Comparison of ENCODE assay signal across 11 mouse cellular contexts in the genomic region with DNA sequence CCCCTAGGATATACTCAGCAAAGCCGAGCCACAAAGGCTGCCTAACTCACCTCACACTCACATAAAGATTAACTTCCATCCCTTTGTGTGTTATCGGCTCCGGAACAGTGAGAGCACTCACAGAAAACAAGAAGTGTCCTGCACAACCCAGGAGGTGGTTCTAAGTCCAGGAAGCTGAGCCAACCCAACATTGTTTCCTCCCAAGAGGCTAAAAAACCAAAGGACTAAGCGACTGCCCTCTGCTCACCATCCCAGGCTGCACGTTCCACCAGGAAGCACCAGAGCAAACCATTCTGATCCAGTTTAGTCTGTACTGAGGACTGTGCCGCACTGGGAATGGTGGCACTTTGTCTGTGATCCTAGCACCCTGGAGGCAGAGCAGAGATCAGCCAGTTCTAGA. TPM values are rescaled to one million over a fixed set of nuclear protein-coding genes. Genes with fewer than 3 reads are reported as not detected.
A peak's percentile ranks its signal among the peaks of the same experiment; 100 is the strongest.
DNase-seq lines count a peak whose midpoint lies in the region; TF ChIP-seq lines count a peak whose summit lies in the region.
"Had no signal": no experiment of that assay in that cellular context is flagged by ENCODE, and none has a peak within 500 bp of the region (broad histone marks: within the 10 kb centered on the region; RNA-seq: fewer than 3 reads in every experiment).

No protein-coding gene starts in this region.

- DNase-seq in heart, embryonic 10.5 days (ENCODE audit: low spot score) = no peak
- no peak for DNase-seq in heart, adult 8-10 months (ENCODE audit: low spot score)
- DNase-seq in left cerebral cortex, adult 2 months (ENCODE audit: extremely low spot score in 1 of 2, low spot score in 2 of 2) = no peak
- no peak for DNase-seq in left cerebral cortex, adult 9 months (ENCODE audit: low spot score in 2 of 2)
- DNase-seq in kidney, postnatal 14 days = peak; percentile 32
- DNase-seq in spleen, postnatal 14 days (ENCODE audit: low spot score in 2 of 2) = no peak
- no peak for DNase-seq in urinary bladder, adult 2 months (ENCODE audit: low spot score)
- DNase-seq: B cell, adult 2 months; cerebellum, postnatal 36 days had no signal

- TF ChIP-seq CTCF in left cerebral cortex, adult 2 months (IDR thresholded peaks at IDR 0.05) = no peak
- no peak for TF ChIP-seq CTCF in olfactory bulb, adult 2 months (IDR thresholded peaks at IDR 0.05; ENCODE audit: insufficient read depth, low read depth, low read length)

- H3K9me3 ChIP-seq in heart, embryonic 10.5 days = no peaks in the 10 kb centered on the region
- H3K9me3 ChIP-seq: liver, embryonic 15.5 days had no signal

- TF ChIP-seq POLR2A in olfactory bulb, adult 2 months (IDR thresholded peaks at IDR 0.05; ENCODE audit: insufficient read depth, low read depth, low read length) = no peak

- intact Hi-C loops in left cerebral cortex, adult 2 months (cut with DNase I) = loop anchor here (5.0 kb wide), 1 partner anchor 33 kb away; no protein-coding TSS in a partner anchor

- H3K27ac ChIP-seq in heart, embryonic 10.5 days = peak overlapping the region; percentile 69
- no peak overlapping the region for H3K27ac ChIP-seq in left cerebral cortex, adult 2 months
- no peak overlapping the region for H3K27ac ChIP-seq in olfactory bulb, adult 2 months (ENCODE audit: insufficient read depth, low read depth, low read length)
- H3K27ac ChIP-seq: liver, embryonic 15.5 days had no signal

- H3K27me3 ChIP-seq in heart, embryonic 10.5 days (ENCODE audit: insufficient read depth, poor library complexity, severe bottlenecking) = 0 out of 2 replicates have a peak, but pooled peaks cover 12% of the 10 kb centered on the region

- peaks cover 51% of the 10 kb centered on the region for H3K4me1 ChIP-seq in heart, embryonic 10.5 days
- H3K4me1 ChIP-seq in olfactory bulb, adult 2 months (ENCODE audit: control insufficient read depth, insufficient read depth, low read length) = peaks cover 40% of the 10 kb centered on the region

- 62% methylated on average over 6 of the region's 6 CpGs for WGBS in heart, embryonic 10.5 days
- 37% methylated on average over 6 of the region's 6 CpGs for WGBS in olfactory bulb, adult 2 months

- H3K36me3 ChIP-seq in heart, embryonic 10.5 days = peaks cover 13% of the 10 kb centered on the region
- H3K36me3 ChIP-seq: liver, embryonic 15.5 days had no signal

- H3K4me3 ChIP-seq in heart, embryonic 10.5 days = peak overlapping the region; percentile 24; the same call in 1 of the 2 replicates
- H3K4me3 ChIP-seq in left cerebral cortex, adult 2 months = peak overlapping the region; percentile 34
- H3K4me3 ChIP-seq in olfactory bulb, adult 2 months (ENCODE audit: insufficient read depth, low read depth, low read length) = peak overlapping the region; percentile 25
- H3K4me3 ChIP-seq: liver, embryonic 15.5 days had no signal

RNA-seq across cellular contexts. Expression of a gene that starts 4.4 kb away (rescaled TPM):
- 12.3 and 16.6 TPM in 2 replicates for polyA plus RNA-seq in heart, embryonic 10.5 days (2016; fragmentation: Nextera tagmentation; extraction: Ambion mirVana)
- 10 to 100 TPM; 30.0 to 33.6 (median 32.2) TPM for total RNA-seq in heart, adult 8-10 months (2022)
- 100 to 1,000 TPM; 114 to 119 TPM for total RNA-seq in left cerebral cortex, adult 2 months (2021)
- not detected in 2 replicates for polyA plus RNA-seq in olfactory bulb, adult 2 months (2012; ENCODE audit: insufficient read depth, insufficient read length, low replicate concordance, missing spikeins)
- polyA plus RNA-seq in urinary bladder, adult 2 months (2012; rRNA removed) = 21.2 and 28.6 TPM in 2 replicates

RNA-seq across cellular contexts. Expression of a gene that starts 25.2 kb away (rescaled TPM):
- 32.8 and 39.6 TPM in 2 replicates for polyA plus RNA-seq in heart, embryonic 10.5 days (2016; fragmentation: Nextera tagmentation; extraction: Ambion mirVana)
- 10 to 100 TPM; 10.2 to 11.2 (median 11.0) TPM for total RNA-seq in heart, adult 8-10 months (2022)
- total RNA-seq in left cerebral cortex, adult 2 months (2021) = 10 to 100 TPM; 28.5 to 31.5 TPM
- polyA plus RNA-seq in olfactory bulb, adult 2 months (2012; ENCODE audit: insufficient read depth, insufficient read length, low replicate concordance, missing spikeins) = not detected in 2 replicates
- 81.4 and 105 TPM in 2 replicates for polyA plus RNA-seq in urinary bladder, adult 2 months (2012; rRNA removed)

RNA-seq across cellular contexts. Expression of a gene that starts 30.5 kb away (rescaled TPM):
- polyA plus RNA-seq in heart, embryonic 10.5 days (2016; fragmentation: Nextera tagmentation; extraction: Ambion mirVana) = 115 and 137 TPM in 2 replicates
- total RNA-seq in heart, adult 8-10 months (2022) = 1 to 10 TPM; 5.0 to 7.6 (median 5.9) TPM
- total RNA-seq in left cerebral cortex, adult 2 months (2021) = 1 to 10 TPM; 3.6 to 4.2 TPM
- not detected in 2 replicates for polyA plus RNA-seq in olfactory bulb, adult 2 months (2012; ENCODE audit: insufficient read depth, insufficient read length, low replicate concordance, missing spikeins)
- polyA plus RNA-seq in urinary bladder, adult 2 months (2012; rRNA removed) = 13.9 and 20.6 TPM in 2 replicates

RNA-seq across cellular contexts. Expression of a gene that starts 48.2 kb away (rescaled TPM):
- 0.71 and 1.2 TPM in 2 replicates for polyA plus RNA-seq in heart, embryonic 10.5 days (2016; fragmentation: Nextera tagmentation; extraction: Ambion mirVana)
- 1 to 10 TPM; 6.0 to 7.0 (median 6.2) TPM for total RNA-seq in heart, adult 8-10 months (2022)
- 10 to 100 TPM; 14.3 to 14.7 TPM for total RNA-seq in left cerebral cortex, adult 2 months (2021)
- not detected in 2 replicates for polyA plus RNA-seq in olfactory bulb, adult 2 months (2012; ENCODE audit: insufficient read depth, insufficient read length, low replicate concordance, missing spikeins)
- polyA plus RNA-seq in urinary bladder, adult 2 months (2012; rRNA removed) = 17.1 and 21.8 TPM in 2 replicates

RNA-seq across cellular contexts. Expression of a gene that starts 58.4 kb away (rescaled TPM):
- 273 and 284 TPM in 2 replicates for polyA plus RNA-seq in heart, embryonic 10.5 days (2016; fragmentation: Nextera tagmentation; extraction: Ambion mirVana)
- 100 to 1,000 TPM; 160 to 201 (median 177) TPM for total RNA-seq in heart, adult 8-10 months (2022)
- 10 to 100 TPM; 67.8 to 68.0 TPM for total RNA-seq in left cerebral cortex, adult 2 months (2021)
- not detected in 2 replicates for polyA plus RNA-seq in olfactory bulb, adult 2 months (2012; ENCODE audit: insufficient read depth, insufficient read length, low replicate concordance, missing spikeins)
- polyA plus RNA-seq in urinary bladder, adult 2 months (2012; rRNA removed) = 62.8 and 76.4 TPM in 2 replicates

Comparison
In these comparisons a context has a peak if more than half of its experiments do, and no peak if none do; other contexts are left out.
1. RNA of a gene that starts 25.2 kb away (polyA plus RNA-seq): 81.4 to 105 TPM in urinary bladder, adult 2 months and 32.8 to 39.6 TPM in heart, embryonic 10.5 days; not detected in olfactory bulb, adult 2 months; every median in the first group is over 10 times any median in the second.
2. RNA of a gene that starts 30.5 kb away (polyA plus RNA-seq): 115 to 137 TPM in heart, embryonic 10.5 days and 13.9 to 20.6 TPM in urinary bladder, adult 2 months; not detected in olfactory bulb, adult 2 months; every median in the first group is over 10 times any median in the second.
3. Peak in every context shown above with its lines, with median percentiles within 50 percentile points of each other: H3K4me3 ChIP-seq.